Mouse (Mus musculus): ENCODE measurements at regions not wholly inside any gene's neighbourhood (a gene's known extent, or its start where the extent isn't known, plus 50 kb on each side); places are given as distances from the start of the nearest gene placed in this dataset.

DNA sequence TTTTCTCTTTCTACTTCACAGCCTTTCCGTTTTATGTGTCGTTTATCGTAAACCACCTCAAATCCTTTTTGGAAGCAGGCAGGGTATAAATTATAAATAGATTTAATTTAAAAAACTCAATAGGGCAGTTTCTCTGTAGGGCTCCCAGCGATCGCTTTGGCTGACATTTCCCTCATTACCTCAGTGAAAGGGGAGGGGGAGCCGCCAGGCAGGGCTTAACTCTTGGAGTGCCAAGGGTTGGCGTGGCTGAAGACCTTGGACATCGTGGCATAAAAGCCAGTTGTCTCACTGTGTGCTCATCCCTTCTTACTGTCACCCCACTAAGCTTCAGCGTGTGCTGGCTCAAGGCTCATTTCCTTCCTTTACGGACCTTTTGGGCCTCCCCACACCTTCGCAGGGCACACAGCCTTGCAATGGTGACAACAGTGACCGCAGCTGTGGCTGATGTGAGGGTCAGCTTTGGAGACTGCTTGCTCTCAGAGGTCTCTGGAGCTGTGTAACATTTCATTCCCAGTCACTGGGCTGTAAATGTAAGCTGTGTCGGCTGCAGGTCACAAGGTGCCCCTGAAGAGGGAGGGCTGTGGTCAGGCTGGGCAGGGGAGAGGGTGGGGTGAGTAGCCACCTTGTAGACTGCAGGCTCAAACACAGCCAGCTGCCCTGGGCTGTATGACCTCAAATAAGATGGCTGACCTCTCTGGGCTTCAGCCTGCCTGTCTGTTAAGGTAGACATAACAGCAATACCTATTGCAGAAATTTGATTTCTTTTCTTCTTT, 81.6 kb upstream of the Stx16 start:
- no peak for ATAC-seq (ENCODE audit: low TSS enrichment)

DNA sequence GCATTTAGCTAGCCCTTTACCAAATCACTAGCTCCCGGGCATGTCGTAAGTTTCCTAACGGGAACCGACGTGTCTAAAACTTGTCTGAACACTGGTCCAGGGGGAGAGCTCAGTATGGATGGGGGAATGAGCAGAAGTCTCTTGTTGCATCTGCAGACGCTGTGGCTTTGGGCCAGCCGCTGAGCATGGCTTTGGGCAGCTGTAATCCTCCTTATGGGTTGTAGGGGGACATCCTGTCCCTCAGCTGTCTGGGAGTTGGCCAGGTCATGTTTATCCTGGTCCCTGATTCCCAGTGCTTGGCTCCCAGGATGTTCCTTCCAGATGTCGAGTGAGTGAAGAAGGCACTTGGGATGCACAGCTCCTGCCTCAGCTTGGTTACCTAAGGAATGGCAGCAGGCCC, 71.4 kb upstream of the Stx16 start:
- ATAC-seq (ENCODE audit: low TSS enrichment), result no peak

DNA sequence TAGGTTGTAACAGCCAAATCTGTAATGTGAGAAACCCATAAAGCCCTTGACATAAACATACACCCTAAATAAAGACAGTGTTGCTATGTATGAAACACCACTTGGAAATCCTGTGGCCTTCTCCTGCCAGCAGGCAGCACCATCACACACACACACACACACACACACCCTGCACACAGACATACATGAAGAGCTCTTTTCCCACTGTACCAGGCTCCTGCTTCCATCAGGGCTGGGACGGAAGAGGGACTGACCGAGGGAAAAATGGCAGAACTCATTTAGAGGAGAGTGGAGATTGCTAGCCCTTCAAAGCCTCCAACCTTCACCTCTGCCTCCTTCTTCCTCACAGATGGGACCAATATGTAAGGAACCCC, 68.1 kb upstream of the Stx16 start:
- no peak for ATAC-seq (ENCODE audit: low TSS enrichment)

DNA sequence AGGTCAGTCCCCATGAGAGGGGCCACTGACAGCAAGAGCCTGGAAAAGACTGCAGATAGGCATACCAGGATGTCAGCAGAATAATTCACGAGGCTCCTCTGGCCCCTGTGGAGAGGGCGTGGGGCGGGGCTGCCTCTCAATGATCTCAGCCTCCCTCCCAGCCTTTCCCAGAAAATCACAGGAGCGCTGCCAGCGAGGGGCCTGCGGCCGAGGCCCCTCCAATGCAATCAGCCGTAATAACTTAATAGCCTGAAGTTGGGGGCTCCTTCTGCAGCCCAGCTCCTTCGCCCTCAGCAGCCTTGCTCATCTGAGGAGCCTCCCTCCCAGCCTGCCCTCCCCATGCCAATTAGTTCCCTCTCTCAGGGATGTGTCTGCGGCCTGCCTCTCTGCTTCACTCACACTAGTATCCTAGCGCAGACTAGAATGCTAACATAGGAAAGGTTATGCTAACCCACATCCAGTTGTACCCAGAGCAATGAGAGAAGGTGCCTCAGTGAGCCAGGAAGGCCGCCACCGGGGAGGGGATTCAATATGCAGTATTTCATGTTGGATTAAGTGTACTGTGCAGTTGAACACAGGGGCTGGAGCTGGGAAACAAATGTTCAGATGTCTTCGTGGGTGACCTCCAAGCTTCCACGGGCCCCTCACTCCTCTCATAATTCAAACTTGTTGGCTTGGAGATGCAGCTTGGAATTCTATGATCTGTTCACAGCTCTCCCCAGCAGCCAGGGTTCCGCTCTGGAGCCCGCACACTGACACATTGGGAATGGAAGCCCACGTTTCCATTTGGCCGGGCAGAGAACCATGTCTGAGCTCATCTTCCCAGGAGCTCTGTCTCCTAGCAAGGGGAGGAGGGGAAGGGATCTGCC, 67.5 kb upstream of the Stx16 start:
- ATAC-seq (ENCODE audit: low TSS enrichment), result no peak

DNA sequence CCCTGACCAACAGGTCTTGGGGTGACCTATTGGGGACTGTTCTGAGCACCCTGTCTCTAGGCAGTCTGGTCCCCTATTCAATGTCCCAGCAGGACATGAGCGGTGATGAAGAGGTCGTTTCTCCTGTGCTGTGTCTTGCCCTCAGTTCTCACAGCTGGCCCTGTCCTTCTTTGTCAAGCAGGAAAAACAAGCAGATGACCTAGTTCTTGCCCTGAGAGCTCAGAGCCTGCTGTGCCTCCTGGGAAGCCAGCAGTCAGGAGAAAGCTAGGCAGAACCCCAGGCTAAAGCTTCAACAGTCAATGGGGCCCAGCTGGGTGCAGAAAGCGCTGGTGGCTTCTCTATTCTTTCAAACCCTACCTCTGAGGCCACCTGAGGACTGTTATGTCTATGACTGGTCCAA, 66.1 kb upstream of the Stx16 start:
- ATAC-seq (ENCODE audit: low TSS enrichment), result no peak

DNA sequence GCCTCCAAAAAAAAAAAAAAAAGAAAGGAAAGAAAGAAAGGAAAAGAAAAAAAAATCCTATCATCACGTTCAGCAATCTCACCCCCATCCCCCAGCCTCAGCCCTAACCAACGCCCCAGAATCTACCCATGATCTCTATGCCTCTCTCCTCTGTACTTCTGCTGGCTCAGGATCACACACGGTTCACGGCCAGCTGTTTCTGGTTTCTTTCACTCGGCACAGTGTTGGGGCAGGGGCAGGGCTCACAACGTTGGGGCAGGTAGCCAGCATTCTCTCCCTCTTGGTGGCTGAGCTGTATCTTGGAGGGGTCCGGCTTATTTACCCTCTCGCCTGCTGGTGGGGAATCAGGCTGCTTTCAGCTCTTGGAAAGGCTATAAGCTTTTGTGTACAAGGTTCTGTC, 64.7 kb upstream of the Stx16 start:
- no peak for ATAC-seq (ENCODE audit: low TSS enrichment)

DNA sequence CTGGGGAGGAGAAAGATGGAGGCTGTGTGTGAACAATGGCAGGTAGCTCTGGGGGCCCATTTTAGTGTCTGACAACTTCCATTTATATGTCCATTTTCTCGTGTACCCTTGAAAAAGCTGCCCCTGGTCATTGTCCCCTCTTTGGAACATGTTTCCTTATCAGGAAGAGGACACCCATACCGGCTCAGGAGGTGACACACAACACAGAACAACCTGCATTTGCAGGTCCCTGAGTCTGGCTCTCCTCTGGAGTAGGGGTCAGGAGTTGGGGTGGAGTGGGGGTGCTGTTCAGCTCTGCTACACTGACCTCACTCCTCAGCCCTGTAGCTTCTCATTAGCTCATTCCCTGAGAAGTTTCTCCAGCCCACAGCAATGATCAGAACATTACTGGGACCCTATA, 61.7 kb upstream of the Stx16 start:
- no peak for ATAC-seq (ENCODE audit: low TSS enrichment)

DNA sequence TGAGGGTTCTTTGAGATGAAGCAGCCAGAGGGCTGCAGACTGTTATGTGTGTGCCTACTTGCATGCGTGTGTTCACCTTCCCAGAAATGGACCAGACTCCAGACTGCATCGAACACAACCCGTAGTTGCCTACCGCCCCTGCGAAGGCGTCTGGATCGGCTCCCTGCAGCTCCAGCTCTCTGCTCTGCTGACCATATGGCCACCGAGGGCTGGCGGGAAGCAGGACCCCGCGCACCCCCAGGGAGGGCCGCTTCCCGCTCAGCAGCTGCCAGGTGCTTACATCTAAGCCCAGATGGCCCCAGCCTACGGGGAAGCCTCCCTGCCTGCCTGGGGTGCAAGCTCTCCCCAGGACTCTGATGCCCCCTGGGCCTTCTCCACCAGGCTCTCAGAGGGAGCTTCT, 60.8 kb upstream of the Stx16 start:
- ATAC-seq (ENCODE audit: low TSS enrichment), result no peak

DNA sequence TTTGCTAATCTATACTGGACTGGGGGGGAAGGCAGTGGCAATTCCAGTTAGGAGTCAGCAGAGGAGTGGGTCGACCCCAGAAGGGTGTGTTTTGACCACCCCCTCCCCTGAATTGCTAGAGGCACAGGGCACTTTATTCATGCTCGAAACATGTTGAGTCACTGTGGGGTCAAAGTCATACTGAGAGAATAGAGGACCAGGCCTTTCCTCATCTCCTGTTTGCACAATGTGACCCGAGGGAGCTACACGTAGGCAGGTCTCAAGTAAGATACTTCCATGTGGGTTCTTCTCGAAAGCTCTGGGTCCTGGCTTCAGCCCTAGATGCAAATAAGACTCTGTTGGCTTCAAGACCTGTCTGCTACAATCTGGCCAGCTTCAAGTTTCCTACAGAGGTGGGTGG, 60.0 kb upstream of the Stx16 start:
- no peak for ATAC-seq (ENCODE audit: low TSS enrichment)

DNA sequence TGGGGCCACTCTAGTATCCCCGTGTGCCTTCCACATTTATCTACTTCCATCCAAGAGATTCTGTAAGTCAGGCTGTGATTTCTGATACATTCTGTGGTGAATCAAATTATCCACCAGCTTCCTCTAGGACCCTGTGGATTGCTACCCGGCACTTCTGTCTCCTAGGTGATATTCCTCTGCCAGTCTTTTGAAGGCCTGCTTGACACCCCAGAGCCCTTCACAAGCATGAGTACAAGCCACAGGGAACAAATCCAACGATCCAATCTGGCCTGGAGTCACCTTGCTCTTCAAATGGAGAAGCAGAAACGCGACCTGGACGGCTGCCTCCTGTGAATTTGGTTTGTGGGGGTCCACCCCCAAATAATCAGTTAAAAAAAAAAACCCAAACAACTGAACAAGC, 59.1 kb upstream of the Stx16 start:
- no peak for ATAC-seq (ENCODE audit: low TSS enrichment)

DNA sequence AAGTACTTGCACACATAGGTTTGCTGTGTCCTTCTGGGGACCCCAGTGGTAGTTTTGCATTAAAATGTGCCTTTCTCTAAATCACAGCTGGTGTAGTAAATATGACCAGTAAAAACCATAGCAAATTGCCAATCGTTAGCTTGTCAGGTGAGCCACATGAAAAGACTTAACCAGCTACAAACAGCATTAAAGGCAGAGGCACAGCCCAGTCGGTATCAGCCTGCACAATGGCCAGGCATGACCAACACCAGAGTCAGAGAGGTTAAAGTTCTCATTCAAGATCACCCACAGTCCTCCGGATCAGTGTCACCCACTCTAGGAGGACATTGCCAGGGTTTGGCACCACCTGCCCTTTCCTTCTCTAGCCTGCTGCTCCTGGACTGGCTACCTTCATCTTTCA, 58.5 kb upstream of the Stx16 start:
- no peak for ATAC-seq (ENCODE audit: low TSS enrichment)

DNA sequence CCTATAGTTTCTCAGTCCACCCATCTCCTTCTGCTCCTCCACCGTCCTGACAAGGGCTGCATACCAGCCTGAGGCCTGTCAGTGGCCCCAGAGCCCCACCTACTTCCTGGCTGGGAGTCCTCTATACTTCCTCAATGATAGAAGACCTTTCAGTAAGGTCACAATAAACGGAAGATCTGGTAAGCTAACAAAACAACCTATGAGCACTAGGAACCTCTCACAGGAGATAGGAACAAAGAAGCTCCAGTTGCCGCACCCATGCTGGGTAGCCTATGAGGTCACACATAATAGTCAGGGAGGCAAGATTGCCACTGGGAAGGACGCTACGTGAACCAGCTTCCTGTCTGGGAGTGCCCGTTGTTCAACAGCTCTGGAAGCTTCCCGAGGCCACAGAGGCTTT, 58.1 kb upstream of the Stx16 start:
- ATAC-seq (ENCODE audit: low TSS enrichment), result no peak

DNA sequence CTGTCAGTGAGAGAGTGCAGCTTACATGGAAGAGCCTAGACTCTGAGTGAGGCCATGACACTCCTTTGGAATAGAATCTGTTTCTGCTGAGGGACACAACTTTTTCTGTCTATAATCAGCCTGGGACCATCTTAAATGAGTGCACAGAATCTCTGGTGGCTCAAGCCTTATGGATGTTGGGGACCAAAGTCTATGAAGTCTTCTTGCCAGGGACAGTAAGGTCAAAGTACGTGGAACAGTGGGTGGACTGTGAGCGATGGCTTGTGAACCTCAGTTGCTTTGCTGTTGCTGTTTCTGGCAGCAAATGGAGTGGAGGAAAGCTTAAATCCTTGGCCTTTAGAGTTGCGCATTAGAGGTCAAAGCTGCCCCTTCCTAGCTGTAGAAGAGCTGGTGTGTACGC, 57.1 kb upstream of the Stx16 start:
- no peak for ATAC-seq (ENCODE audit: low TSS enrichment)

DNA sequence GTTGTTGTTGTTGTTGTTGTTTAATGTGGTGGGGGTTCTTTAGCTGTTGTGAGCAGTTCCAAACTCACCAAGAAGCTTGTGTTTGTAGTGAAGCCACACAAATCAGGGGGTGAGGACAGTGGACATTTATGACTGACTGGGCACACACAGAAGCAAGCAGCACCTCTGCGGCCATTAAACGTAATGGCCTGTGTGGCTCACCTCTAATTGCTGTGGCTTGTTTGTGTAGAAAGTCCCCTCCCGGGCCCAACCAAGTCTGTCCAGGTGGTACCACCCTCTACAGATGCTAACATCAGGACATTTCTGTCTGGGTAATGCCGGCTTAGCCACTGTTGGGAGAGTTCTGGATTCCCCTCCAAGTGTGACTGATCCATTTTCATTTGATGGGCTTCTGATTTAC, 56.1 kb upstream of the Stx16 start:
- no peak for ATAC-seq (ENCODE audit: low TSS enrichment)

DNA sequence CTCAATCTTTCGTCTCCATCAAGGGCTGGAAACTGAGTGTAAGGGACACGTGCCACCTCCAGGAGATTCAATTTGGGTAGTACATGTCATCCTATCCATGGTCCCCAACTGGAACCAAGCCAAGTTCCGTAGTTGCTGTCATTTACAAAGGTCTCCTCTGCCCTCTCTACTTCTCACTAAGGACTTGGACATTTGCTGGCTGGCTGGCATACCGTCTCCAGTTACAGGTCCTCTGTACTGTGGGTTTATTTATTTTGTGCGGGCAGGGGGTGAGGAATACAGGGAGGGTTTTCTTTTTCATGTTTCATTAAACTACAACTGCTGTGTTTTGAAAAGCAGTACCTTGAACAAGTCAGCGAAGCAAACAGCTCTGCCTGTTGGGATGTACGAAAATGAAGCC, 55.7 kb upstream of the Stx16 start:
- no peak for ATAC-seq (ENCODE audit: low TSS enrichment)

DNA sequence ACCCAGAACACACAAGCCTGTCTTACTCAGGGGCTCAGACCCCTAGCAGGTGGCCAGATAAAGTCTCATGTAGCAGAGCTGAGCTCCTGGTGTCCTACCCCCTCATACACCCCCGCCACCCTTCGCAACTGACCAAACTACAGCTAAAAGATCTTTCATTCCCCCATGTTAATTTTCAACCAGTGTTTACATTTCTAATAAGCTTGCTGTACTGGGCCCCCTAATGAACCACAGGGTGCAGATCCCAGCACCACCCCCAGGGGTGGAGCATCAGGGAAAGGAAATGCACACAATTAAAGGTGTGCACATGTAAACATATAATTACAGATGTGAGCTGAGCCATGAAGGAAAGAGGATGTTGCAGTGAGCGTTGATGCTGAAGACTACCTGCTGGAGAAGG, 54.6 kb upstream of the Stx16 start:
- no peak for ATAC-seq (ENCODE audit: low TSS enrichment)

DNA sequence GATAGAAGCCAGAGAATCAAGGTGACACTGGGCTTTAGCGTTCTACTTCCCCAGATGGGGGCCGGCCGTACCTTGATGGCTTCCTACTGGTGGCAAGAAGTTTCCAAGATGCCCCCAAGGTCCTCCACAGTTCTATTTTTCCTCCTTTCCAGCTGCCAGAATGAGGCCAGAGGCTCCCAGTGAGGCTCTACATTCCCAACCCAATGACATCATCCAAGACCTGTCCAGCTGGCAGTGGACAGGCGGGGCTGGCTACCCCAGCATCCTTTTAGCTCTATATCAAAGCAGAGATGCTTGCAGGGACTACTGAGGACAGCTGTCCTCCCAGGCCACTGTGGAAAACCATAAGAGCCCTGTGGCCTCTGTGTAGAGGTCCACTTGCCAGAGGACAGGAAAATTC, 53.8 kb upstream of the Stx16 start:
- no peak for ATAC-seq (ENCODE audit: low TSS enrichment)

DNA sequence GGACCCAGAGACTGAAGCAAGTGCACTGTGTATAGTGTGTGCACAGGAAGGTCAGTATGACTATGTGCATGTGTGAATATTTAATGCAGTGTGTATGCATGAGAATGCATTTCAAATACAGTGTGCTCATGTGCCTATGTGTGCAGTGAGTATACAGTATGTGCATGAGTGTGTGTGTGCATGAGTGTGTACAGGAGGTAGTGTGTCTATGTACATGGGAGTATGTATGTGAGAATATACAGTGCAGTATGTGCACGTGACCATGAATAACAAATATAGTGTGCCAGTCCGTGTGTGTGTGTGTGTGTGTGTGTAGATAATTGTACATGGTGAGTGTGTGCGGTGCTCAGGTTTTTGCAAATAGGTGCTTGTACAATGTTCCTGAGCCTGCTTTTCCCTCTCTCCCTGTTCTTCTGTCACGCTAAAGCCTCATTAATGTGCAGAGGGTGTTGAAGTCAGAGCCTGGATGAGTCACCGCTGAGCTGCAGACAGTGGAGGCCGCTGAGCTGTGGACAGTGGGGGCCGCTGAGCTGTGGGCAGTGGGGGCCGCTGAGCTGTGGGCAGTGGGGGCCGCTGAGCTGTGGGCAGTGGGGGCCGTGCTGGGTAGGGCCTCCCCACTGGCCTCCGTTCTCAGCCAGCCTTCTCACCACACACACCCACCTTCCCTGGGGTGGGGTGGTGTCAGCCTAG, 50.8 kb upstream of the Stx16 start:
- ATAC-seq (ENCODE audit: low TSS enrichment), result peak; percentile 88

Measured in frontal cortex, adult (tissue).